8 mouse cellular contexts compared by ENCODE assay signal in genomic region chr3:105726037-105726436, GRCm38 (mm10). TPM values are rescaled to one million over a fixed set of nuclear protein-coding genes. Genes with fewer than 3 reads are reported as not detected.
DNase-seq lines count a peak whose midpoint lies in the region; ATAC-seq and TF ChIP-seq lines count a peak whose summit lies in the region.

No protein-coding gene starts in this region.

- no peak for TF ChIP-seq POLR2A in kidney, adult 2 months (IDR thresholded peaks at IDR 0.05; ENCODE audit: low read depth, low read length)
- TF ChIP-seq POLR2A in spleen, adult 2 months (IDR thresholded peaks at IDR 0.05; ENCODE audit: low read depth, low read length), result no peak

- H3K9me3 ChIP-seq in kidney, embryonic 15.5 days (replicated peaks), result no peaks in the 10 kb centered on the region

- no peaks in the 10 kb centered on the region for H3K27me3 ChIP-seq in kidney, adult 2 months (replicated peaks; ENCODE audit: control insufficient read depth, insufficient read depth, low read length)
- no peaks in the 10 kb centered on the region for H3K27me3 ChIP-seq in kidney, embryonic 15.5 days
- no peaks in the 10 kb centered on the region for H3K27me3 ChIP-seq in spleen, adult 2 months (ENCODE audit: control insufficient read depth, insufficient read depth, low read length)

- no peak overlapping the region for H3K4me2 ChIP-seq in kidney, embryonic 15.5 days

- peak; percentile 74 for DNase-seq in kidney, adult 2 months
- peak; percentile 55 for DNase-seq in CD4-positive helper T cell, adult 2 months (ENCODE audit: low read depth, low spot score)
- DNase-seq in MN1 (ENCODE audit: low spot score), result peak; percentile 67
- peak; percentile 66 to 79 for DNase-seq in cerebellum, postnatal 36 days
- DNase-seq in layer of hippocampus, postnatal 25 days (ENCODE audit: extremely low spot score in 1 of 2, low spot score in 1 of 2), result peak; percentile 21 to 74
- DNase-seq in spleen, adult 2 months (ENCODE audit: low read depth in 1 of 2, low spot score in 2 of 2), result peak; percentile 36 to 49

- no peak overlapping the region for H3K4me3 ChIP-seq in kidney, adult 2 months (ENCODE audit: insufficient read depth, low read depth, low read length)
- no peak overlapping the region for H3K4me3 ChIP-seq in kidney, embryonic 15.5 days (replicated peaks)
- no peak overlapping the region for H3K4me3 ChIP-seq in spleen, adult 2 months (ENCODE audit: extremely low read depth, insufficient read depth, insufficient read length)

- H3K27ac ChIP-seq in kidney, adult 2 months (ENCODE audit: insufficient read depth, low read depth, low read length), result no peak overlapping the region
- no peak overlapping the region for H3K27ac ChIP-seq in kidney, embryonic 15.5 days
- H3K27ac ChIP-seq in spleen, adult 2 months (ENCODE audit: insufficient read depth, low read length), result no peak overlapping the region

- WGBS in kidney, adult 2 months, result 4% methylated on average over 1 of the region's 1 CpGs
- WGBS in kidney, embryonic 15.5 days, result 2% methylated on average over 1 of the region's 1 CpGs
- 3% methylated on average over 1 of the region's 1 CpGs for WGBS in spleen, adult 2 months

- H3K4me1 ChIP-seq in kidney, adult 2 months (ENCODE audit: control insufficient read depth, insufficient read depth, low read length), result no peaks in the 10 kb centered on the region
- H3K4me1 ChIP-seq in kidney, embryonic 15.5 days, result 0 out of 2 replicates have a peak, but pooled peaks cover 2% of the 10 kb centered on the region
- H3K4me1 ChIP-seq in spleen, adult 2 months (ENCODE audit: control insufficient read depth, insufficient read depth, insufficient read length), result no peaks in the 10 kb centered on the region; the same call in 1 of the 2 replicates

- TF ChIP-seq CTCF in kidney, adult 2 months (conservative IDR thresholded peaks at IDR 0.05; ENCODE audit: insufficient read depth, insufficient read length, low read depth, low read length), result no peak
- 0 out of 2 replicates have a peak, but pooled peaks have one; percentile 9 for TF ChIP-seq CTCF in spleen, adult 2 months (IDR thresholded peaks at IDR 0.05; ENCODE audit: extremely low read depth, insufficient read depth, insufficient read length, insufficient replicate concordance)

- H3K9ac ChIP-seq in kidney, embryonic 15.5 days, result no peak overlapping the region

- H3K36me3 ChIP-seq in kidney, adult 2 months (ENCODE audit: control insufficient read depth, insufficient read depth, low read length), result no peaks in the 10 kb centered on the region
- H3K36me3 ChIP-seq in kidney, embryonic 15.5 days, result peaks cover 18% of the 10 kb centered on the region
- peaks cover 8% of the 10 kb centered on the region for H3K36me3 ChIP-seq in spleen, adult 2 months (ENCODE audit: control insufficient read depth, insufficient read depth, low read length)

- ATAC-seq in kidney, embryonic 15.5 days (replicated peaks; ENCODE audit: low FRiP score), result no peak
- no peak; the same call in 1 of the 2 replicates for ATAC-seq in frontal cortex, adult (ENCODE audit: low TSS enrichment)

RNA-seq across cellular contexts. Expression of gene Inka2, which starts 21.6 kb away (rescaled TPM):
- 0.61 and 0.64 TPM in 2 replicates for polyA plus RNA-seq in kidney, adult 2 months (2012; rRNA removed)
- 1.4 and 1.7 TPM in 2 replicates for polyA plus RNA-seq in kidney, embryonic 15.5 days (2015; fragmentation: Nextera tagmentation; extraction: Ambion mirVana)
- total RNA-seq in layer of hippocampus, postnatal 25 days (2021), result 10 to 100 TPM; 61.9 to 72.7 TPM
- polyA plus RNA-seq in spleen, adult 2 months (2012; rRNA removed), result 0.66 and 0.68 TPM in 2 replicates

RNA-seq across cellular contexts. Expression of gene Ddx20, which starts 38.7 kb away (rescaled TPM):
- 6.5 and 9.1 TPM in 2 replicates for polyA plus RNA-seq in kidney, adult 2 months (2012; rRNA removed)
- polyA plus RNA-seq in kidney, embryonic 15.5 days (2015; fragmentation: Nextera tagmentation; extraction: Ambion mirVana), result 38.0 and 38.7 TPM in 2 replicates
- total RNA-seq in layer of hippocampus, postnatal 25 days (2021), result 10 to 100 TPM; 11.5 to 12.0 TPM
- polyA plus RNA-seq in spleen, adult 2 months (2012; rRNA removed), result 10.7 and 35.7 TPM in 2 replicates
